Mouse (Mus musculus) limb, embryonic 14.5 days (tissue): Measurements from ENCODE around the gene Bcl2. TPM values are rescaled to one million over a fixed set of nuclear protein-coding genes. Genes with fewer than 3 reads are reported as not detected.
A peak's percentile ranks its signal among the peaks of the same experiment; 100 is the strongest.

Experiments used
- ATAC-seq: fragments of 200-750 bp; cut with Nextera tagmentation; 2 replicates; pipeline ENCODE4 v1.8.0; 2017; ENCODE audit warnings: low read depth, moderate number of reproducible peaks, moderate TSS enrichment; ENCODE audit not compliant: low FRiP score
- DNase-seq: peaks from one replicate; pipeline ENCODE4 v3.0.0-alpha.2; 2015; ENCODE audit warnings: low spot score
- H3K27ac ChIP-seq: fragments of 300-500 bp; sonication (generic); replicated peaks from 2 replicates; pipeline ENCODE4 v1.5.1; 2014; ENCODE audit warnings: low read depth, mild to moderate bottlenecking, low read length, moderate library complexity, mixed read lengths
- H3K27me3 ChIP-seq: fragments of 300-500 bp; sonication (generic); 2 replicates; pipeline ENCODE4 v1.6.1; 2014; ENCODE audit warnings: low read length, mixed read lengths; ENCODE audit not compliant: control insufficient read depth, insufficient read depth
- H3K36me3 ChIP-seq: fragments of 300-500 bp; sonication (generic); 2 replicates; pipeline ENCODE4 v1.6.1; 2014; ENCODE audit warnings: mild to moderate bottlenecking, low read length, moderate library complexity, mixed read lengths; ENCODE audit not compliant: control insufficient read depth, insufficient read depth
- H3K4me1 ChIP-seq: fragments of 300-500 bp; sonication (generic); 2 replicates; pipeline ENCODE4 v1.6.1; 2014; ENCODE audit warnings: antibody characterized with exemption, low read length, mixed read lengths; ENCODE audit not compliant: control insufficient read depth, insufficient read depth
- H3K4me2 ChIP-seq: fragments of 300-500 bp; sonication (generic); replicated peaks from 2 replicates; pipeline ENCODE4 v1.6.1; 2014; ENCODE audit warnings: low read depth, mild to moderate bottlenecking, low read length, moderate library complexity; ENCODE audit not compliant: severe bottlenecking
- H3K4me3 ChIP-seq: fragments of 300-500 bp; sonication (generic); replicated peaks from 2 replicates; pipeline ENCODE4 v1.5.1; 2014; ENCODE audit warnings: low read length
- H3K9ac ChIP-seq: fragments of 300-500 bp; sonication (generic); 2 replicates; pipeline ENCODE4 v1.6.1; 2014; ENCODE audit warnings: mild to moderate bottlenecking, low read depth, low read length, moderate library complexity; ENCODE audit not compliant: severe bottlenecking
- H3K9me3 ChIP-seq: fragments of 300-500 bp; sonication (generic); 2 replicates; pipeline ENCODE4 v1.6.1; 2016; ENCODE audit warnings: low read length; ENCODE audit not compliant: control insufficient read depth
- POLR2A ChIP-seq: fragments of 200-500 bp; IDR thresholded peaks from 2 replicates; pipeline ENCODE4 v1.8.0; 2012; ENCODE audit warnings: inconsistent platforms, mild to moderate bottlenecking, moderate library complexity, borderline replicate concordance; ENCODE audit not compliant: insufficient read depth, insufficient read length; ENCODE audit errors: extremely low read depth
- whole genome bisulfite sequencing: fragments of 180-500 bp; shearing (Covaris S2); extraction: QIAGEN DNeasy Blood & Tissue Kit; methylation state at CpG from one replicate; pipeline ENCODE4 v1.1.7; 2014; 5-methylcytosine and 5-hydroxymethylcytosine counted together
- polyA plus RNA-seq, 2 experiments: library from polyadenylated mRNA; depleted of rRNA in 1 of 2; stranded (reverse) in 1 of 2; unstranded in 1 of 2; fragments of >200 nt; fragmentation: Nextera tagmentation in 1 of 2; extraction: Ambion mirVana in 1 of 2; gene quantifications; 2 replicates each; pipeline versions ENCODE4 v1.2.1 to v1.2.3; 2012 to 2014

Bcl2 gene
- polyA plus RNA-seq, 2 experiments: 8.0 to 15.7 TPM

GRCm38 (mm10) chr1:106633207-106633606, 80.9 kb downstream of the Bcl2 start:
- H3K9me3 ChIP-seq: no peaks in the 10 kb centered on the region
- no peak for DNase-seq
- H3K27me3 ChIP-seq: no peaks in the 10 kb centered on the region
- H3K36me3 ChIP-seq: no peaks in the 10 kb centered on the region
- WGBS: 58% methylated on average over 3 of the region's 3 CpGs
- peaks cover 36% of the 10 kb centered on the region for H3K4me1 ChIP-seq
- no peak for ATAC-seq
- H3K4me3 ChIP-seq: no peak overlapping the region
- TF ChIP-seq POLR2A: no peak
- H3K27ac ChIP-seq: no peak overlapping the region
- no peak overlapping the region for H3K9ac ChIP-seq
- H3K4me2 ChIP-seq: no peak overlapping the region

- no peak for ATAC-seq
- H3K4me2 ChIP-seq: no peak overlapping the region
- no peaks in the 10 kb centered on the region for H3K36me3 ChIP-seq
- H3K9me3 ChIP-seq: no peaks in the 10 kb centered on the region
- no peak overlapping the region for H3K9ac ChIP-seq
- no peak for DNase-seq
- no peaks in the 10 kb centered on the region for H3K27me3 ChIP-seq
- H3K4me3 ChIP-seq: no peak overlapping the region
- 84% methylated on average over 3 of the region's 3 CpGs for WGBS
- TF ChIP-seq POLR2A: no peak
- peaks cover 32% of the 10 kb centered on the region for H3K4me1 ChIP-seq
- no peak overlapping the region for H3K27ac ChIP-seq
Observed at GRCm38 (mm10) chr1:106631869-106632463, 82.1 kb downstream of the Bcl2 start.

GRCm38 (mm10) chr1:106630973-106631372, 83.1 kb downstream of the Bcl2 start:
- 55% methylated on average over 2 of the region's 2 CpGs for WGBS
- H3K9ac ChIP-seq: no peak overlapping the region
- DNase-seq: peak; percentile 31
- no peak overlapping the region for H3K4me2 ChIP-seq
- no peaks in the 10 kb centered on the region for H3K36me3 ChIP-seq
- H3K9me3 ChIP-seq: no peaks in the 10 kb centered on the region
- no peak overlapping the region for H3K4me3 ChIP-seq
- peaks cover 28% of the 10 kb centered on the region for H3K4me1 ChIP-seq
- ATAC-seq: no peak
- no peaks in the 10 kb centered on the region for H3K27me3 ChIP-seq
- no peak overlapping the region for H3K27ac ChIP-seq
- TF ChIP-seq POLR2A: no peak

- H3K27ac ChIP-seq: peak overlapping the region; percentile 45; the same call in 1 of the 2 replicates
- DNase-seq (peak; percentile 64), ATAC-seq (peak; percentile 54; the same call in 1 of the 2 replicates)
- H3K27me3 ChIP-seq: no peaks in the 10 kb centered on the region
- H3K9me3 ChIP-seq: no peaks in the 10 kb centered on the region
- H3K4me2 ChIP-seq: peak overlapping the region; percentile 23
- no peak overlapping the region for H3K9ac ChIP-seq
- H3K4me3 ChIP-seq: no peak overlapping the region
- whole genome bisulfite sequencing: 12% methylated on average over 4 of the region's 4 CpGs
- H3K4me1 ChIP-seq: peaks cover 28% of the 10 kb centered on the region
- TF ChIP-seq POLR2A: no peak
- no peaks in the 10 kb centered on the region for H3K36me3 ChIP-seq
Observed at GRCm38 (mm10) chr1:106629931-106630682, 84.0 kb downstream of the Bcl2 start.

- Histone ChIP-seq H3K4me3 (no peak overlapping the region), H3K9ac (no peak overlapping the region), H3K27ac (peak overlapping the region; percentile 45), H3K27me3 (no peaks in the 10 kb centered on the region), H3K4me1 (peaks cover 28% of the 10 kb centered on the region), H3K9me3 (no peaks in the 10 kb centered on the region), H3K4me2 (no peak overlapping the region), H3K36me3 (no peaks in the 10 kb centered on the region)
- DNase-seq: peak; percentile 40
- ATAC-seq: peak; percentile 42; the same call in 1 of the 2 replicates
- 12% methylated on average over 4 of the region's 4 CpGs for WGBS
- no peak for TF ChIP-seq POLR2A
Observed at GRCm38 (mm10) chr1:106629470-106629830, 84.6 kb downstream of the Bcl2 start.
